Mouse (Mus musculus) bone marrow, adult 2 months (tissue): ENCODE measurements around the gene Wwp2.

Source experiments
- CTCF ChIP-seq: fragments of 200-500 bp; IDR thresholded peaks from 2 replicates; pipeline ENCODE4 v1.5.1; 2011; ENCODE audit warnings: low read length, control low read depth; ENCODE audit not compliant: control insufficient read depth, insufficient read depth
- POLR2A ChIP-seq: fragments of 200-500 bp; IDR thresholded peaks from 2 replicates; pipeline ENCODE4 v1.6.1; 2011; ENCODE audit warnings: low read depth, mild to moderate bottlenecking, control low read depth, low read length, borderline replicate concordance; ENCODE audit not compliant: control insufficient read depth

DNA sequence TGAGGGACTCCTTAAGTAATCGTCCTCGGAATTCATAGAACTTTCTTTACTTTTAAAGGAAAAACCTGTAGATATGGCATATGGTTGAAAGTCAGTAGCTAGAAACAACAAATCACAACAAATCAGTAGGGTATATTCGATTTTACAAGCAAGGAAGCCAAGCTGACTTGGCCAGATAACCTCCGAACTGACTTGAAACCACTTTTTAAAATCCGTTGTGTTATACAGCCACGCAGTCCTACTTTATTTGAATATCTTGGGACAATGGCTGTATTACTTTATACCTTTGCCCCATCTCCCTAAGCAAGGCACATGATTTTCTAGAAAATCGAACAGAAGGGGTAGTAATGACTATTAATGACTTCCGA lies 11.0 kb upstream of the Wwp2 start:
- no peak for TF ChIP-seq POLR2A
- TF ChIP-seq CTCF: no peak
